Mouse (Mus musculus): ENCODE measurements around the gene Zbtb4. TPM values are rescaled to one million over a fixed set of nuclear protein-coding genes. Genes with fewer than 3 reads are reported as not detected.

Zbtb4 gene
- total and polyA plus RNA-seq, 3 experiments, result 2.4 to 2.7 TPM; not detected in 1

DNA sequence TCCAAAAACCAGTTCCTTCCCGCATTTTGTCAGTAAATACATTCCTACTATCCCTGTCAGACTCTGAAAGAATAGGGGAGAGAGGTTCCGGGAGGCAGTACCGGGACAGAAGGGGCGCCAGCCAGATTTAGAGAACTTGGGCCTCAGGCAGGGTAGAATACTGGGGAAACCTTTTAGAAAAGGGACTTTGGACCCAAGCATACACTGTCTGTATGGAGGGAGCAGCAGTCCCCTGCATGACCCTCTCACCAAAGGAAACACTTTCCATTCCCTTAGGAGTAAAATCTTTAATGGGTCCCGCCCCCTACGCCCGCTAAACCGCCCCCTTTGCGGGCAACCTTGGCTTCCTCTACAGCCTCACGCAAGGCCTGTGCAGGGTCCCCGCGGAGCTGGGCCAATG lies 37.6 kb downstream of the Zbtb4 start (continued):
- TF ChIP-seq MYC (IDR thresholded peaks at IDR 0.05; ENCODE audit: low read depth, low read length) (0 out of 2 replicates have a peak, but pooled peaks have one; percentile 32), ZNF384 (IDR thresholded peaks at IDR 0.05; ENCODE audit: low read depth, low read length) (no peak), RAD21 (IDR thresholded peaks at IDR 0.05; ENCODE audit: low read depth, low read length) (no peak), BHLHE40 (IDR thresholded peaks at IDR 0.05; ENCODE audit: borderline replicate concordance, low read depth, low read length) (no peak)

DNA sequence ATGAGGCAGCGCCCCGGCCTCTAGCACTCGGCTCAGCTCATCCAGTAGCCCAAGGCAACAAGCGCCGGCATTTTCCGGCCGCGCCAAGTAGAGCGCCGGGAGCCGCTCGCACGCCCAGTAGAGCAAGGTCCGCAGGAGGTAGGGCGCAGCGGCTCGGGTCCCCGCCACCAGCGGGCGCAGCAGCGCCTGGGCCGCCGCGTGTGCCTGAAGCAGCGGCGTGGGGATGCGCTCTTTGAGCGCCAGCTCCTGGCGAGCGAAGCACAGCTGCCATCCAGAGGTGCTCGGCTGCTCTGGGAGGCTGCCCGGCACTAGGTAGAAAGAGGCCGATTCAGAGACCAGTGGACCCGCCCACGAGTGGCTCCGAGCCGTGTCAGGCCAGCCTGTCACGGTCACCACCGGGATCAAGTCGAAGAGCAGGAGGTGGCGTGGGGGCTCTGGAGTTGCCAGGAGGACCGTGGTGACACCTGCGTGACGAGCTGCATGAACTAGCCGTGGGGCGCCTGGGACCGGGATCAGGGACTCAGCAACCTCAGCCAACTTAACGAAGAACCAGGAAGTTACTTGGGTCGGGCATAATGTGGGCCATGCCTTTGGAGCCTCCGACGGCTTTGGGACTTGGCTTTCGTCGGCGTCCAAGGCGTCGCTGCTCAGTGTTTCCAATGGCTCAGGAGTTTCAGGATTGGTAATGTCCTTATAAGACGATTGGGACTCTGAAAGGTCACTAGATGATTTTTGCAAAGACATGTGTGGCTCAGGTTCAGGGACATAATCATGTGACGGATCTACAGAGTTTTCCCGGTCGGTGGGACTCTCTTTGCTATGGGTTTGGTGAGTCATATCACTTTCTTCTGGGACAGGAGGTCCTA lies 38.3 kb downstream of the Zbtb4 start:
- Histone ChIP-seq H3K79me2 (ENCODE audit: control insufficient read depth, insufficient read depth, low read length, poor library complexity) (peaks cover 8% of the 10 kb centered on the region; the same call in 1 of the 2 replicates), H3K27me3 (ENCODE audit: control insufficient read depth in 1 of 2, insufficient read depth in 2 of 2, low read length in 2 of 2) (no peaks in the 10 kb centered on the region; a peak in 1 of 4 replicates), H3K9ac (ENCODE audit: control insufficient read depth, low read depth, low read length, poor library complexity, severe bottlenecking) (peak overlapping the region; percentile 78), H3K4me1 (ENCODE audit: control insufficient read depth in 1 of 2, insufficient read depth in 2 of 2, low read length in 2 of 2) (peaks cover 5 to 16% of the 10 kb centered on the region in 2 experiments; a peak in 3 of 4 replicates), H3K9me3 (replicated peaks; ENCODE audit: insufficient read depth, low read length) (no peaks in the 10 kb centered on the region), H3K4me3 (ENCODE audit: control insufficient read depth in 1 of 2, insufficient read depth in 1 of 2, low read depth in 2 of 2, low read length in 2 of 2) (peak overlapping the region; percentile 70 to 89), H3K27ac (ENCODE audit: control insufficient read depth, low read depth, low read length) (no peak overlapping the region), H3K36me3 (ENCODE audit: control insufficient read depth in 1 of 2, insufficient read depth in 2 of 2, low read length in 2 of 2) (peaks cover 0 to 5% of the 10 kb centered on the region in 2 experiments; a peak in 2 of 4 replicates)
- DNase-seq (ENCODE audit: low read depth, low spot score), result peak; percentile 81
- TF ChIP-seq GABPA (IDR thresholded peaks at IDR 0.05; ENCODE audit: low read depth, low read length), result no peak
- no peak for TF ChIP-seq POLR2AphosphoS2 (IDR thresholded peaks at IDR 0.05; ENCODE audit: low read length)
- no peak for TF ChIP-seq USF2 (IDR thresholded peaks at IDR 0.05; ENCODE audit: borderline replicate concordance in 1 of 2, insufficient read depth in 1 of 2, low read depth in 1 of 2, low read length in 2 of 2)
- TF ChIP-seq ETS1 (IDR thresholded peaks at IDR 0.05; ENCODE audit: low read depth, low read length), result no peak
- TF ChIP-seq MXI1 (IDR thresholded peaks at IDR 0.05; ENCODE audit: low read depth, low read length), result peak; percentile 81
- no peak for TF ChIP-seq TAL1 (IDR thresholded peaks at IDR 0.05; ENCODE audit: low read length)
- TF ChIP-seq SIN3A (IDR thresholded peaks at IDR 0.05; ENCODE audit: low read length), result peak; percentile 45
- no peak for TF ChIP-seq CHD1 (IDR thresholded peaks at IDR 0.05; ENCODE audit: low read depth, low read length)
- peak; percentile 54 to 68; a peak in 3 of 4 replicates for TF ChIP-seq POLR2A (IDR thresholded peaks at IDR 0.05; ENCODE audit: control insufficient read depth in 1 of 2, insufficient read depth in 1 of 2, low read depth in 1 of 2, low read length in 2 of 2, poor library complexity in 1 of 2)
- TF ChIP-seq SMC3 (IDR thresholded peaks at IDR 0.05; ENCODE audit: low read depth, low read length), result peak; percentile 53
- peak; percentile 53; the same call in 1 of the 2 replicates for TF ChIP-seq USF1 (IDR thresholded peaks at IDR 0.05; ENCODE audit: low read depth, low read length)
- no peak for TF ChIP-seq ZMIZ1 (IDR thresholded peaks at IDR 0.05; ENCODE audit: low read depth, low read length)
- TF ChIP-seq HCFC1 (IDR thresholded peaks at IDR 0.05; ENCODE audit: low read depth, low read length), result no peak; the same call in 1 of the 2 replicates
- peak; percentile 24 for TF ChIP-seq RAD21 (IDR thresholded peaks at IDR 0.05; ENCODE audit: low read depth, low read length)
- 0 out of 2 replicates have a peak, but pooled peaks have one; percentile 30 for TF ChIP-seq NRF1 (IDR thresholded peaks at IDR 0.05; ENCODE audit: insufficient read depth, low read depth, low read length, poor library complexity, severe bottlenecking)
- no peak for TF ChIP-seq CHD2 (IDR thresholded peaks at IDR 0.05; ENCODE audit: low read length)
- TF ChIP-seq MAX (IDR thresholded peaks at IDR 0.05; ENCODE audit: low read length), result peak; percentile 44
- TF ChIP-seq BHLHE40 (IDR thresholded peaks at IDR 0.05; ENCODE audit: borderline replicate concordance, low read depth, low read length), result no peak
- no peak for TF ChIP-seq MAZ (IDR thresholded peaks at IDR 0.05; ENCODE audit: low read depth, low read length)
- peak; percentile 14; the same call in 1 of the 2 replicates for TF ChIP-seq NELFE (IDR thresholded peaks at IDR 0.05; ENCODE audit: low read depth, low read length)
- no peak for TF ChIP-seq MYB (IDR thresholded peaks at IDR 0.05; ENCODE audit: low read depth, low read length)
- TF ChIP-seq MAFK (IDR thresholded peaks at IDR 0.05; ENCODE audit: borderline replicate concordance, low read depth, low read length), result no peak
- 0 out of 2 replicates have a peak, but pooled peaks have one; percentile 25 for TF ChIP-seq TBP (IDR thresholded peaks at IDR 0.05; ENCODE audit: low read depth, low read length)
- TF ChIP-seq E2F4 (IDR thresholded peaks at IDR 0.05; ENCODE audit: borderline replicate concordance, low read depth, low read length), result no peak
- no peak for TF ChIP-seq TCF12 (IDR thresholded peaks at IDR 0.05; ENCODE audit: low read depth, low read length)
- TF ChIP-seq ZKSCAN1 (IDR thresholded peaks at IDR 0.05; ENCODE audit: low read depth, low read length), result no peak
- no peak for TF ChIP-seq EP300 (IDR thresholded peaks at IDR 0.05; ENCODE audit: low read depth in 1 of 2, low read length in 2 of 2)
- TF ChIP-seq RCOR1 (IDR thresholded peaks at IDR 0.05; ENCODE audit: low read depth, low read length), result no peak
- TF ChIP-seq MYC (IDR thresholded peaks at IDR 0.05; ENCODE audit: low read depth, low read length), result peak; percentile 37; the same call in 1 of the 2 replicates
- no peak; the same call in 1 of the 2 replicates for TF ChIP-seq UBTF (IDR thresholded peaks at IDR 0.05; ENCODE audit: borderline replicate concordance, insufficient read depth, low read depth, low read length)
- TF ChIP-seq ZC3H11A (IDR thresholded peaks at IDR 0.05; ENCODE audit: low read depth, low read length), result 0 out of 2 replicates have a peak, but pooled peaks have one; percentile 4

Data from MEL (cell line).